Mouse (Mus musculus) adrenal gland, postnatal 25 days (tissue): ENCODE measurements at regions not wholly inside any gene's neighbourhood (a gene's known extent, or its start where the extent isn't known, plus 50 kb on each side); places are given as distances from the start of the nearest gene placed in this dataset.
A peak's percentile ranks its signal among the peaks of the same experiment; 100 is the strongest.
"Not testable (repeated sequence)": the region's sequence is repeated elsewhere in the genome, so short reads cannot be mapped to it uniquely, and the experiment has no call there.

Experiments
- DNase-seq: peaks from one replicate; pipeline ENCODE4 v3.0.0; 2021; ENCODE audit warnings: mixed read lengths

- DNase-seq: peak; percentile 16
Measured at GRCm38 (mm10) chr2:168424277-168425099, 143.0 kb upstream of the Kcng1 start.

GRCm38 (mm10) chr2:168423551-168423950, 142.0 kb upstream of the Kcng1 start:
- no peak for DNase-seq

DNA sequence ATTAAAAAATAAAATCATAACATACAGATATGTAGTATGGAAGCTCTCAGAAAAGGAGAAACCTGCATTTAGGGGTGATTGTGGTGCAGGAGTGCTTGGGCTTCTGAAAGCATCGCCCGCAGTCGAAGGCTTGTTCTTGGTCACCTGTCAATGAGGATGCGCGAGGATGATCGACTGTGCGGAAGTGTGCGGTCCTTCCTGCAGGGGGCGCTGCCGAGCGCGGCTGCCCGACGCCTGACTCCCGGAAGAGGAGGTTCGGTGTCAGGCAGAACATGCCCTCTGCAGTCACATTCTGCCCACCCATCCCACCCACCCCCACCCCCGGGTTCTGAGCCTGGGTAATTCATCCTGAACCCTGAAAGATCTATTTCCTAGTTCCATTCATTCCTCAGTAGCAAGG, 133.6 kb upstream of the Kcng1 start:
- no peak for DNase-seq

- no peak for DNase-seq
Measured at GRCm38 (mm10) chr2:168414110-168414872, 132.8 kb upstream of the Kcng1 start.

GRCm38 (mm10) chr2:168412853-168413252, 131.3 kb upstream of the Kcng1 start:
- peak; percentile 10 for DNase-seq

DNA sequence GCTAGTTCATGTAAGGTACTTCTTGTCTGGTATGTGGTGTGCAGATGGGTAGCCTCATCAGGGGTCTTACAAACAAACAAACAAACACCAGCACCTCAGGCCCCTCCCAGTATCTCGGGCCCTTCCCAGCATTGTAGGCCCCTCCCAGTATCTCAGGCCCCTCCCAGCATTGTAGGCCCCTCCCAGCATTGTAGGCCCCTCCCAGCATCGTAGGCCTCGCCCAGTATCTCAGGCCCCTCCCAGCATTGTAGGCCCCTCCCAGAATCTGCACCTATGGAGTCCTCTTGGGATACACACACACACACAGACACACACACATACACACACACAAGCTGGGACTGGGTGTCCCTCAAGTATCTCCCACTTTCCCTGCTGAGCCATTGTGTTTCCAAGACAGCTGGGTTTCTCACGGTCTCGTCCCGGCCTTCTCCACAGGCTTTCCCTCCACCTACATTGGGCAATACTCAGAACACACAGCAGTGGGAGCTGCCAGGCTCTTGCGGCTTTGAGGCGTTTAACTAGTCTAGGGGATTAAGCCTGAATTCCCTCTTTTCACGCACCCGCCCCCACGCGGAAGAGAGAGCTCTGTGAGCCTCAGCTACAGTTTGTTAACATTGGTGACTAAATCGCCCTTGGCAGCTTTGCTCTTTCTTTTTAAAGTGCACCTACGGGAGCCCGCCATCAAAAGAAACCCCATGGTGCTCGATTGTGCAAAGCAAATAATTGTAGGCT, 121.4 kb upstream of the Kcng1 start:
- no peak for DNase-seq

DNA sequence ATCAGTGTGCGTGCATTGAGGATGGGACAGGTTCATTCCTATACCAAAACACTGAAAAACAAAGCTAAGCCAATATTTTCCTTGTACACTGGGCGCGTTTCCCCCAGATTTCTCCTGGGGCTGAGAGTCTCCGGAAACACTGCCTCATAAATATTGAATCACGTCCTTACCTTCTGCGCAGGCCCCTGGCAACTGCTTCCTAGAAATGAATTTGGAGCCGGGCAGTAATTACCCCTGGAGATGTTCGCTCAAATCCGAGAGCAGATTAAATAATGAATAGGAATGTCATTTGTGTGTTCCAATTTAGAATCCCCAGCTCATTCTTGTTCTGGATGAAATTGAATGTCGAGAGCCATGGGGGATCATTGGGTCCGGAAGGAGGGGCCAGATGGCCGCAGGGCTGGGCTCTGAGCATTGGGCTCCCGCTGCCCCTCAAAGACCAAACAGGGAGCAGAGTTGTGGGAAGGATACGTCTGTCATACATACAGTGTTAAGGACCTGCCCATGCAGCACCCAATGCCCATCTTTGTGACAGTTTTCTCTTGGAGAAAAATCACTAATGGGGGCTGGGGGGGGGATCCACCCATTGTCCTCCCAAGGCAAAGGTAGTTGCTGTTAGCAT, 117.7 kb upstream of the Kcng1 start:
- no peak for DNase-seq

GRCm38 (mm10) chr2:168396316-168396715, 114.8 kb upstream of the Kcng1 start:
- DNase-seq: no peak

GRCm38 (mm10) chr2:168393341-168393740, 111.8 kb upstream of the Kcng1 start:
- no peak for DNase-seq

- DNase-seq: not testable (repeated sequence)
Measured at GRCm38 (mm10) chr2:168392171-168392570, 110.6 kb upstream of the Kcng1 start.

- DNase-seq: no peak
Measured at GRCm38 (mm10) chr2:168380606-168381005, 99.1 kb upstream of the Kcng1 start.

DNA sequence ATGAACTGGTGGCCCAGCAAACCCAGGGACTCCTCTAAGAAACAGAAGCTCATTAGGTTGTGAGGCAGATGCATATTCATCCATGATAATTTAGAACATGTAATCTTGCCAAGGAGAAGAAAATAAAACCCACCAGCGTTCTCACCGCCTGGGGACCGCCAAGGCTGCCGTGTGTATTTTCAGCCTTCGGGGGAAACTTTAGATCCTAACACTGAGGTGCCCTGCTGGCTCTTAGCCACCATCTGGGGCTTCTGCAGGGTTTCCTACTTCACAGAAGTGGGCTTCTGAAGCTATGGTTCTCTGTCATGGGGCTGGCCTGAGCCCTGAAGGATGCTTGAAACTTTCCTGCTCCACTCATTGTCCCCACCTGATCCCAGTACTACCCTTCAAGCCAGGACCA, 90.8 kb upstream of the Kcng1 start:
- no peak for DNase-seq

DNA sequence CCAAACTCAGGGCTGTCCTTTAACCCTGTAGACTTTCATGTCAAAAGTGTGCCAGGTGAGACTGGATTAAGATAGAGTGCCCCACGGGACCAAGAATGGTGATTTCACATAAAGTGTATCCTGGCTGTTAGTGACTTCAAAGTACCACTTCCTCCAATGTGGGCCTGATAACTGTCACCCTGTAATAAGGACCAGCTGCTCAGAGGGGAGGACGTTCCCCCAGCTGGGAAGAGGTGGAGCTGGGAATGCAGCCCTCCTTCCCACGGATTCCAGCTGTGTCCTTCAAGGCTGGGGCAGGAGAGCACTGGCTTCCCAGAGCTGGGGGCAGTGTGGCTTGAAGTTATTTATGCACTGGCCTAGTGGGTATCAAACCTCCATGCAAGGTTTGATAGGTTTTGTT, 89.7 kb upstream of the Kcng1 start:
- DNase-seq: no peak

DNA sequence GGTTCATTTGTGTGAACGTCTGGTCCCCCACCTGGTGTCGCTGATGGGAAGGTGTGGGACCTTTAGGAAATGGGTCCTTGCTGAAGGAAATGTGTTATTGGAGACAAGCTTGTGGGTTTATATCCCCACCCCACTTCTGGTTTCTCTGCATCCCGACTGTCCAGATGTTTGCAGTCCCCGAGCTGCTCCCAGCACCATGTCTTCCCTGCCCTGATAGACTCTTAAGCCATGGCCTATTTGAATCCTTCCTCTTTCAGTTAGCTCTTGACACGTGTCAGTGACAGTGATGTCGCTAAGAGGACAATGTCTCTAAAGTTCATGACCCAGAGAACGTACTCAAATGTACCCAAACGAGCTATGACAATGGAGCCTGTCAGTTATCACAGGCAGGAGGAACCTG, 77.7 kb upstream of the Kcng1 start:
- no peak for DNase-seq

DNA sequence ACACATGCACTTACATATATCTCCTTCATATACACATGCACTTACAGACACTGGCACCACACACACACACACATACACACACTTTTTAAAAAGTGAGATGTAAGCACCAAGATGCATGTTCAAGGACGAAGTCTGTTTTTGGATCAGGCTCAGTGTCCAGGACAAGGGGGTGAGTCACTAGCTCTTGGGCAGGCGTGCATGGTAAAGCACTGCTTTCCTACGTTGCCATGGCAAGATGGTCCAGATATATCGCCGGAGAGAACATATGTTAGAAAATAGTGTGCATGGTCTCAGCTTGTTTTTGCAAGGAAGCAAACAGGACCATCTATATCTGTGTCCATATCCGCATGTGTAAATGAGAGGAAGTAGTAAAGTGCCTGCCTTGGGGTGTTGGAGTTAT, 77.0 kb upstream of the Kcng1 start:
- no peak for DNase-seq

- DNase-seq: no peak
Measured at GRCm38 (mm10) chr2:168357815-168358214, 76.3 kb upstream of the Kcng1 start.

GRCm38 (mm10) chr2:168354397-168354796, 72.9 kb upstream of the Kcng1 start:
- no peak for DNase-seq

DNA sequence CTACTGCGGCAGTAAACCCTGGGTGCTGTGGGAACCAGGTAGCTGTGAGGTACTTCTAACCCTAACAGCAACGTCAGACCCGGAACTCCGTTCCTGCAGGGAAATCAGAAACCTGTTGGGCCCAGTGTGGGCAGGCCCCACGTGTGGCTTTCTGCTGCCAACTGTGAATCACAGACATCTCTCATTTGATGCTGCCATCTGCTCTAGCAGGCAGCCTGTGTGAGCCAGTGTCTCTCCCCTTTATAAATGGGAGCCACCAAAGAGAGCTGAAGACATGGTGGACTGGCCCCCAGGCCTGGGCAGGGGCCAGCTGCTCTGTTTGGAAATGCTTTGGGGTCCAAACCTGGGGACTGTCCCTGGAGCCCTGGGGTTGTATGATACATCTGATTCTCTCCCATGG, 71.1 kb upstream of the Kcng1 start:
- DNase-seq: no peak

DNA sequence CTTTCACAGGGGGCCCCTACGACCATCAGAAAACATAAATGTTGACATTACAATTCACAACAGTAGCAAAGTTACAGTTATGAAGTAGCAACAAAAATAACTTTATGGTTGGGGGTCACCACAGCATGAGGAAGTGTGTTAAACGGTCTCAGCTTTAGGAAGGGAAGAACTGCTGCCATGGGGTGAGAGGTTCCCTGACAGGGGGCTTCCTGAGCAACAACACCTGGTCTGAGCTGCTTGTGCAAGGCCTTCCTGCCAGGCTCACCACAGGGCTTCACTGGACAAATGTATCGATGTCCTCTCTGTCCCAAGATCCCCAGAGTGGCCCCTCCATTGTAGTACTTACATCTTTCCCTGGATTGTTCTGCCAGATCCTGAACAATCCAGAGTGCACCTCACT, 70.7 kb upstream of the Kcng1 start:
- no peak for DNase-seq

- no peak for DNase-seq
Measured at GRCm38 (mm10) chr2:168345384-168345783, 63.8 kb upstream of the Kcng1 start.

DNA sequence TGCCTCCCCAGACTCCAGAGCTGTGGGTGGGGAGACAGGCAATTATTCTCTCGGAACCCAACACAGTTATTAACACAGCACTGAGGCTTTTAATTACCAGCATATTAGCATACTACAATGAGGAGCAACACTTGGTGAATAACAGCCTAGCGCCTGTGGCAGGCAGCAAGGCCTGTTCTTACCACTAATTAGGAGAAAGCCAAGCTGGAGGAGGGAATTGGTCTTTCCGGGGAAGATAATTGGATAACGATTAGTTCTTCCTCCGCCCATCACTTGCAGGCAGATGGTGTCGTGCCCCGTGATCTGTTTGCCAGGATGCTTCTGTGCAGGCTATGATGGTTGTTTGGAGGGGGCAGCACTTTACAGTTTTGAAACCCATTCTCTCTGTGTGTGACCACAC, 62.2 kb upstream of the Kcng1 start:
- no peak for DNase-seq

DNA sequence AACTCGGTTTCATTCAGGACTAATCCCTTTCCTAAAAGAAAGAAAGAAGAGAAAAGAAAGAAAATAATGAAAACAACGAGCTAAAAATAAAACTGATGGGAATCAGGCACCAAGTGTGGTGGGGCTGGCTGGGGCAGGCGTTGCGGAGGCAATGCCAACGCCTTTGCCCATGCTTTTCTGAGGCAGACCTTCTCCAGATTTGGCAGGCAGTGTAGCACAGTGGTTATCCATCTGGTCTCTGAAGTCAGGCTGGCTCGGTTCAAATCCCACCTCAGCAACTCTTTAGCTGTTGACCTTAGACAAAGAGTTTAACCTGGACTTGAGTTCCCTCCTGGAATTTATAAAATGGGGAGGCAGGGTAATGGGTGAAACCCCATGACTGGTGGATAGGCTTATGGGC, 57.3 kb upstream of the Kcng1 start:
- no peak for DNase-seq

DNA sequence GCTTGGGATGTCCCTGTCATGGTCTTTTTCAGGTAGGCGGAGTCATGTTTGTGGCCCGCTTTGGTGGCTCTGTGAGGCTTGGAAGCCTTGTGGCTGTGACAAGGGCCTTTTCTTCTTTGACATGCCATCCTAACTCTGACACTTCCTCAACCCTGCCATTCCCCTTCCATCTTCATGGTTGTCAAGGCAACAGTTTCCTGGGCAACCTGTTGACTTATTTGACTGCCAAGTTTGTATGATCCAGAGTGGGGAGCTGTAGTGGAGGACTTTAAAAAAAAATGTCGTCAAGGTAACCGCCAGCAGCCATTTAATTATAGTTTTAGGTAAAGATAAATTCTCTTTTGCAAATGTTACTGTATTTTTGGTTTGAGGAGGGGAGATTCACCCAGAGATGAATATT, 56.8 kb upstream of the Kcng1 start:
- DNase-seq: no peak
